Mouse (Mus musculus): ENCODE data around the gene Sap18b. TPM values are rescaled to one million over a fixed set of nuclear protein-coding genes. Genes with fewer than 3 reads are reported as not detected.
A peak's percentile ranks its signal among the peaks of the same experiment; 100 is the strongest.
"Not testable (repeated sequence)": the region's sequence is repeated elsewhere in the genome, so short reads cannot be mapped to it uniquely, and the experiment has no call there.

The Sap18b gene
- total RNA-seq (2014; rRNA removed), result 61.1 and 66.8 TPM in 2 replicates
- polyA plus RNA-seq (2012; rRNA removed), result 30.7 and 39.5 TPM in 2 replicates

- not testable (repeated sequence) for H3K9ac ChIP-seq (ENCODE audit: low read depth, low read length); DNase-seq (ENCODE audit: extremely low read depth, low read depth, low spot score)
- 76% methylated on average over 25 of the region's 25 CpGs for WGBS
Measured at GRCm38 (mm10) chr8:95825162-95825561, at the start of gene Sap18b. Gene Sap18b (plus strand): TSS chr8:95825346.

GRCm38 (mm10) chr8:95781085-95781484 lies 44.1 kb upstream of the Sap18b start:
- peak; percentile 41 for DNase-seq (ENCODE audit: extremely low read depth, low read depth, low spot score)
- Histone ChIP-seq H3K4me3 (ENCODE audit: insufficient read depth, low read depth, low read length) (no peak overlapping the region), H3K27me3 (ENCODE audit: control insufficient read depth, insufficient read depth, low read length) (no peaks in the 10 kb centered on the region), H3K4me1 (ENCODE audit: control insufficient read depth, insufficient read depth, low read length) (peaks cover 2% of the 10 kb centered on the region; the same call in 1 of the 2 replicates), H3K9ac (ENCODE audit: low read depth, low read length) (no peak overlapping the region), H3K27ac (replicated peaks; ENCODE audit: insufficient read depth, low read depth, low read length) (no peak overlapping the region), H3K36me3 (ENCODE audit: control insufficient read depth, insufficient read depth, low read length) (peaks cover 31% of the 10 kb centered on the region), H3K79me2 (ENCODE audit: control insufficient read depth, insufficient read depth, low read length) (peaks cover 34% of the 10 kb centered on the region)
- WGBS, result 82% methylated on average over 3 of the region's 3 CpGs
- TF ChIP-seq CTCF (IDR thresholded peaks at IDR 0.05; ENCODE audit: low read depth, low read length), result no peak
- no peak for TF ChIP-seq POLR2A (IDR thresholded peaks at IDR 0.05; ENCODE audit: extremely low read depth, insufficient read depth, low read length)

More at GRCm38 (mm10) chr8:95825162-95825561, at the start of gene Sap18b:
- not testable (repeated sequence) for H3K36me3 ChIP-seq (ENCODE audit: control insufficient read depth, insufficient read depth, low read length); H3K4me3 ChIP-seq (ENCODE audit: insufficient read depth, low read depth, low read length); H3K27ac ChIP-seq (replicated peaks; ENCODE audit: insufficient read depth, low read depth, low read length); H3K79me2 ChIP-seq (ENCODE audit: control insufficient read depth, insufficient read depth, low read length); H3K4me1 ChIP-seq (ENCODE audit: control insufficient read depth, insufficient read depth, low read length); H3K27me3 ChIP-seq (ENCODE audit: control insufficient read depth, insufficient read depth, low read length)

DNA sequence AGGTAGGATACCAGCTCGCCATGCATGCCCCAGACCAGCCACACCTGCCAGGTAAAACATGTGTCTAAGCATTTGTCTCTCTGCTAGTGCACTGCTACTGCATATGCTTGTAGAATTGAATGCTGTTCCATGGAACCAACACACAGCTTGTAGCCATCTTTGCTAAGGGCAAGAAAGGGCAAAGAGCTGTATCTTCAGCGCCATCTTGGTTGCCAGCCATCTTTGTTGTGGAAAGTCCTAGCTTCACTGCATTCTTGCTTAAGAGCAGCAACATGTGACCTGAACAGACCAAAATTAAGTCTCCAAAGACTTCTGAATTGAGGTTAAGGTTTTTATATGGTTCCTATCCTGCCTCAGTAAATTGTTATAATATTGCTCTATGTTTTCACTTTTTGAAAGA lies 43.4 kb upstream of the Sap18b start:
- H3K4me1 ChIP-seq (ENCODE audit: control insufficient read depth, insufficient read depth, low read length), result peaks cover 2% of the 10 kb centered on the region; the same call in 1 of the 2 replicates
- TF ChIP-seq CTCF (IDR thresholded peaks at IDR 0.05; ENCODE audit: low read depth, low read length) (no peak), POLR2A (IDR thresholded peaks at IDR 0.05; ENCODE audit: extremely low read depth, insufficient read depth, low read length) (no peak)
- no peak overlapping the region for H3K4me3 ChIP-seq (ENCODE audit: insufficient read depth, low read depth, low read length)
- no peak overlapping the region for H3K9ac ChIP-seq (ENCODE audit: low read depth, low read length)
- WGBS, result 100% methylated on average over 2 of the region's 2 CpGs
- H3K27ac ChIP-seq (replicated peaks; ENCODE audit: insufficient read depth, low read depth, low read length), result no peak overlapping the region
- DNase-seq (ENCODE audit: extremely low read depth, low read depth, low spot score), result no peak
- H3K36me3 ChIP-seq (ENCODE audit: control insufficient read depth, insufficient read depth, low read length), result peaks cover 36% of the 10 kb centered on the region
- H3K27me3 ChIP-seq (ENCODE audit: control insufficient read depth, insufficient read depth, low read length), result no peaks in the 10 kb centered on the region
- peaks cover 34% of the 10 kb centered on the region for H3K79me2 ChIP-seq (ENCODE audit: control insufficient read depth, insufficient read depth, low read length)

- no peak overlapping the region for H3K4me3 ChIP-seq (ENCODE audit: insufficient read depth, low read depth, low read length)
- H3K4me1 ChIP-seq (ENCODE audit: control insufficient read depth, insufficient read depth, low read length), result peaks cover 2% of the 10 kb centered on the region; the same call in 1 of the 2 replicates
- no peak overlapping the region for H3K9ac ChIP-seq (ENCODE audit: low read depth, low read length)
- H3K79me2 ChIP-seq (ENCODE audit: control insufficient read depth, insufficient read depth, low read length), result peaks cover 34% of the 10 kb centered on the region
- DNase-seq (ENCODE audit: extremely low read depth, low read depth, low spot score), result no peak
- peaks cover 37% of the 10 kb centered on the region for H3K36me3 ChIP-seq (ENCODE audit: control insufficient read depth, insufficient read depth, low read length)
- TF ChIP-seq POLR2A (IDR thresholded peaks at IDR 0.05; ENCODE audit: extremely low read depth, insufficient read depth, low read length), result no peak
- TF ChIP-seq CTCF (IDR thresholded peaks at IDR 0.05; ENCODE audit: low read depth, low read length), result peak; percentile 19; the same call in 1 of the 2 replicates
- H3K27me3 ChIP-seq (ENCODE audit: control insufficient read depth, insufficient read depth, low read length), result no peaks in the 10 kb centered on the region
- no peak overlapping the region for H3K27ac ChIP-seq (replicated peaks; ENCODE audit: insufficient read depth, low read depth, low read length)
Measured at GRCm38 (mm10) chr8:95782628-95783027, 42.5 kb upstream of the Sap18b start.

DNA sequence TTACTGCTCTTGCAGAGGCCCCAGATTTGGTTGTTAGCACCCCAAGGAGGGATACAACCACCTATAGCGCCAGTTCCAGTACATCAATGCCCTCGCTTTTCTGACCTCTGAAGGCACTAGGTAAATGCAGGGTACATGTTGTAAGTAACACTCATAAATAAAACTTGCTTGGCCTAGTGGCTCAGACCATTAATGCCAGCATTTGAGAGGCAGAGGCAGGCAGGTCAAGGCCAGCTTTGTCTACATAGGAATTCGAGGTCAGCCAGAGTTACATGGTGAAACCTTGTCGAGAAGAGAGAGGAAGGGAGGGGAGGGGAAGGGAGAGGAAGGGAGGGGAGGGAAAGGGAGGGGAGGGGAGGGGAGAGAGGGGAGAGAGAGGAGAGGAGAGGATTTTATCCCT lies 39.6 kb upstream of the Sap18b start:
- no peak for DNase-seq (ENCODE audit: extremely low read depth, low read depth, low spot score)
- TF ChIP-seq POLR2A (IDR thresholded peaks at IDR 0.05; ENCODE audit: extremely low read depth, insufficient read depth, low read length) (no peak), CTCF (IDR thresholded peaks at IDR 0.05; ENCODE audit: low read depth, low read length) (no peak)
- Histone ChIP-seq H3K27ac (replicated peaks; ENCODE audit: insufficient read depth, low read depth, low read length) (no peak overlapping the region), H3K4me1 (ENCODE audit: control insufficient read depth, insufficient read depth, low read length) (peaks cover 2% of the 10 kb centered on the region; the same call in 1 of the 2 replicates), H3K4me3 (ENCODE audit: insufficient read depth, low read depth, low read length) (no peak overlapping the region), H3K27me3 (ENCODE audit: control insufficient read depth, insufficient read depth, low read length) (no peaks in the 10 kb centered on the region), H3K9ac (ENCODE audit: low read depth, low read length) (no peak overlapping the region), H3K36me3 (ENCODE audit: control insufficient read depth, insufficient read depth, low read length) (peaks cover 39% of the 10 kb centered on the region), H3K79me2 (ENCODE audit: control insufficient read depth, insufficient read depth, low read length) (peaks cover 40% of the 10 kb centered on the region; the same call in 1 of the 2 replicates)
- WGBS, result 84% methylated on average over 3 of the region's 4 CpGs

GRCm38 (mm10) chr8:95795333-95796061 lies 29.6 kb upstream of the Sap18b start:
- not testable (repeated sequence) for H3K36me3 ChIP-seq (ENCODE audit: control insufficient read depth, insufficient read depth, low read length); H3K9ac ChIP-seq (ENCODE audit: low read depth, low read length); H3K4me3 ChIP-seq (ENCODE audit: insufficient read depth, low read depth, low read length); H3K27me3 ChIP-seq (ENCODE audit: control insufficient read depth, insufficient read depth, low read length); DNase-seq (ENCODE audit: extremely low read depth, low read depth, low spot score); H3K27ac ChIP-seq (replicated peaks; ENCODE audit: insufficient read depth, low read depth, low read length)
- 94% methylated on average over 5 of the region's 5 CpGs for WGBS
- peaks cover 11% of the 10 kb centered on the region for H3K4me1 ChIP-seq (ENCODE audit: control insufficient read depth, insufficient read depth, low read length)
- H3K79me2 ChIP-seq (ENCODE audit: control insufficient read depth, insufficient read depth, low read length), result peaks cover 31% of the 10 kb centered on the region

All from liver, adult 2 months (tissue).